ENCODE assay signal across 20 mouse cellular contexts in the genomic region with DNA sequence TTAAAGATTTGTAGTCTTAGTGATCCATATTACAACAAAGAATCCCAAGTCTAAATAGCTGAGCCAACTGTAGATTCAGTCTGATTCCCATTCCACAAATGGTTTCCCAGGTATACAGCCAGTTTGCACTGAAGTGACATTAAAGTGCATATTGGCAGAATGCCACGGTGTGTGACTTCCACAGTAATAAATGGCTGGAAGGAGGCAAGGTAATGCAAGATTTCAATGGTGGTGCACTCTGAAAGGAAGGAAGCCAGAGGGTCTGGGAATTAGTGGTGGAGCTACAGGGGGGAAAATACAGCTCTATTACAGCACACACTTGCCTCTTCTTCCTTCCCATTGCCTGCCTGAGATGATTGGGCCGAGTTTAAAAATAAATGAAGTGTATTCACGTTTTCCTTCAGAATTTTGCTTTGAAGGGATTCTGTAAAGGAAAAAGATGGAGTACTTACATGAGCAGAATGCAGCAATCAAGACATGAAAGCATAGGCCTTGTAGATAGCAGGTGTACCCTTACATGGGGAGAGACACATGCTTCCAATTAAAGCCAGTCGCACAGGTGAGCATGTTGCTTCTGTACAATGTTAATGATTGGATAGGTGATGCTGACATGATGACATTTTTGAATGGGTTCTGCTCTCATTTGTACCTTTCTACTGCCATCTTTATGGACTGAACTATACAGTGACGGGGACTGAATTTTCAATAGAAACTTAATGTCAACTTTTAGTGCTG.
DNase-seq lines count a peak whose midpoint lies in the region; ATAC-seq and TF ChIP-seq lines count a peak whose summit lies in the region.
"Had no signal": no experiment of that assay in that cellular context is flagged by ENCODE, and none has a peak within 500 bp of the region (broad histone marks: within the 10 kb centered on the region; RNA-seq: fewer than 3 reads in every experiment).

No protein-coding gene starts in this region.

- H3K36me3 ChIP-seq in heart, embryonic 10.5 days, result no peaks in the 10 kb centered on the region
- H3K36me3 ChIP-seq in kidney, adult 2 months (ENCODE audit: control insufficient read depth, insufficient read depth, low read length), result no peaks in the 10 kb centered on the region
- no peaks in the 10 kb centered on the region for H3K36me3 ChIP-seq in kidney, embryonic 15.5 days
- no peaks in the 10 kb centered on the region for H3K36me3 ChIP-seq in midbrain, embryonic 11.5 days (ENCODE audit: control insufficient read depth, insufficient read depth, low read length)
- H3K36me3 ChIP-seq in midbrain, embryonic 10.5 days, result no peaks in the 10 kb centered on the region
- H3K36me3 ChIP-seq: embryonic facial prominence, embryonic 10.5 days; heart, embryonic 13.5 days; hindbrain, embryonic 12.5 days; lung, embryonic 15.5 days had no signal

- no peaks in the 10 kb centered on the region for H3K27me3 ChIP-seq in heart, embryonic 10.5 days (ENCODE audit: insufficient read depth, poor library complexity, severe bottlenecking)
- no peaks in the 10 kb centered on the region for H3K27me3 ChIP-seq in kidney, adult 2 months (replicated peaks; ENCODE audit: control insufficient read depth, insufficient read depth, low read length)
- H3K27me3 ChIP-seq in kidney, embryonic 15.5 days, result no peaks in the 10 kb centered on the region
- no peaks in the 10 kb centered on the region for H3K27me3 ChIP-seq in midbrain, embryonic 11.5 days (ENCODE audit: control insufficient read depth, insufficient read depth, low read length)
- no peaks in the 10 kb centered on the region for H3K27me3 ChIP-seq in midbrain, embryonic 10.5 days (ENCODE audit: low read depth, poor library complexity, severe bottlenecking)
- H3K27me3 ChIP-seq: heart, embryonic 13.5 days; hindbrain, embryonic 12.5 days; lung, embryonic 15.5 days had no signal

- TF ChIP-seq POLR2A in kidney, adult 2 months (IDR thresholded peaks at IDR 0.05; ENCODE audit: low read depth, low read length), result no peak

- 80% methylated on average over 5 of the region's 5 CpGs for WGBS in heart, embryonic 10.5 days
- WGBS in kidney, adult 2 months, result 72% methylated on average over 5 of the region's 5 CpGs
- 81% methylated on average over 5 of the region's 5 CpGs for WGBS in kidney, embryonic 15.5 days
- 87% methylated on average over 5 of the region's 5 CpGs for WGBS in midbrain, embryonic 11.5 days
- WGBS in midbrain, embryonic 10.5 days, result 91% methylated on average over 5 of the region's 5 CpGs

- ATAC-seq in kidney, embryonic 15.5 days (replicated peaks; ENCODE audit: low FRiP score), result no peak
- ATAC-seq in midbrain, embryonic 11.5 days (ENCODE audit: low FRiP score), result no peak

- H3K9me3 ChIP-seq in heart, embryonic 10.5 days, result no peaks in the 10 kb centered on the region
- no peaks in the 10 kb centered on the region for H3K9me3 ChIP-seq in kidney, embryonic 15.5 days (replicated peaks)
- H3K9me3 ChIP-seq in midbrain, embryonic 11.5 days (ENCODE audit: control insufficient read depth, low read length), result no peaks in the 10 kb centered on the region
- H3K9me3 ChIP-seq in midbrain, embryonic 10.5 days (replicated peaks), result no peaks in the 10 kb centered on the region
- H3K9me3 ChIP-seq: embryonic facial prominence, embryonic 10.5 days; heart, embryonic 13.5 days; hindbrain, embryonic 12.5 days; lung, embryonic 15.5 days had no signal

- peak; percentile 87 for DNase-seq in heart, adult 11 months
- DNase-seq in heart, embryonic 10.5 days (ENCODE audit: low spot score), result no peak
- DNase-seq in kidney, adult 2 months, result peak; percentile 24
- peak; percentile 81 for DNase-seq in midbrain, embryonic 11.5 days (ENCODE audit: low spot score, missing footprints)
- DNase-seq in midbrain, embryonic 10.5 days (ENCODE audit: low spot score), result no peak
- DNase-seq in retina, postnatal 1 day, result no peak
- DNase-seq: adrenal gland, postnatal 10 days; B cell, adult 2 months; cerebellum, adult 18-20 months; gastrocnemius, postnatal 25 days; kidney, adult 18-20 months; left cerebral cortex, postnatal 4 days; spleen, adult 18-20 months; thymus, adult 18-20 months had no signal

- no peak overlapping the region for H3K4me3 ChIP-seq in heart, embryonic 10.5 days
- H3K4me3 ChIP-seq in kidney, adult 2 months (ENCODE audit: insufficient read depth, low read depth, low read length), result no peak overlapping the region
- H3K4me3 ChIP-seq in kidney, embryonic 15.5 days (replicated peaks), result no peak overlapping the region
- H3K4me3 ChIP-seq in midbrain, embryonic 11.5 days (ENCODE audit: low read depth, low read length), result no peak overlapping the region
- no peak overlapping the region for H3K4me3 ChIP-seq in midbrain, embryonic 10.5 days
- H3K4me3 ChIP-seq: embryonic facial prominence, embryonic 10.5 days; heart, embryonic 13.5 days; hindbrain, embryonic 12.5 days; layer of hippocampus, adult 2 months; lung, embryonic 15.5 days had no signal

- TF ChIP-seq CTCF in kidney, adult 2 months (conservative IDR thresholded peaks at IDR 0.05; ENCODE audit: insufficient read depth, insufficient read length, low read depth, low read length), result no peak

- H3K4me2 ChIP-seq in kidney, embryonic 15.5 days, result no peak overlapping the region
- no peak overlapping the region for H3K4me2 ChIP-seq in midbrain, embryonic 11.5 days
- H3K4me2 ChIP-seq: heart, embryonic 13.5 days; hindbrain, embryonic 12.5 days; lung, embryonic 15.5 days had no signal

- H3K4me1 ChIP-seq in heart, embryonic 10.5 days, result no peaks in the 10 kb centered on the region
- H3K4me1 ChIP-seq in kidney, adult 2 months (ENCODE audit: control insufficient read depth, insufficient read depth, low read length), result no peaks in the 10 kb centered on the region
- no peaks in the 10 kb centered on the region for H3K4me1 ChIP-seq in kidney, embryonic 15.5 days
- H3K4me1 ChIP-seq in midbrain, embryonic 11.5 days (ENCODE audit: control insufficient read depth, insufficient read depth, low read length), result no peaks in the 10 kb centered on the region
- H3K4me1 ChIP-seq in midbrain, embryonic 10.5 days, result no peaks in the 10 kb centered on the region
- H3K4me1 ChIP-seq: embryonic facial prominence, embryonic 10.5 days; hindbrain, embryonic 12.5 days had no signal

- H3K27ac ChIP-seq in heart, embryonic 10.5 days, result no peak overlapping the region
- no peak overlapping the region for H3K27ac ChIP-seq in kidney, adult 2 months (ENCODE audit: insufficient read depth, low read depth, low read length)
- no peak overlapping the region for H3K27ac ChIP-seq in kidney, embryonic 15.5 days
- no peak overlapping the region for H3K27ac ChIP-seq in midbrain, embryonic 11.5 days (ENCODE audit: low read depth, low read length)
- H3K27ac ChIP-seq in midbrain, embryonic 10.5 days (replicated peaks), result no peak overlapping the region
- H3K27ac ChIP-seq: embryonic facial prominence, embryonic 10.5 days; heart, embryonic 13.5 days; hindbrain, embryonic 12.5 days; layer of hippocampus, adult 2 months; lung, embryonic 15.5 days had no signal

- no peak overlapping the region for H3K9ac ChIP-seq in kidney, embryonic 15.5 days
- no peak overlapping the region for H3K9ac ChIP-seq in midbrain, embryonic 11.5 days (ENCODE audit: low read length)
- H3K9ac ChIP-seq: heart, embryonic 13.5 days; hindbrain, embryonic 12.5 days; lung, embryonic 15.5 days had no signal

Comparison
In these comparisons a context has a peak if more than half of its experiments do, and no peak if none do; other contexts are left out.
1. DNase-seq: peak in heart, adult 11 months (single experiment), kidney, adult 2 months (single experiment) and midbrain, embryonic 11.5 days (single experiment); none in heart, embryonic 10.5 days (single experiment), midbrain, embryonic 10.5 days (single experiment) and retina, postnatal 1 day (single experiment).